Mouse (Mus musculus): ENCODE data around the gene Wdfy4.

- TF ChIP-seq CTCF (IDR thresholded peaks at IDR 0.05; ENCODE audit: extremely low read depth, insufficient read depth, insufficient read length, insufficient replicate concordance) = no peak
- no peak for TF ChIP-seq POLR2A (IDR thresholded peaks at IDR 0.05; ENCODE audit: low read depth, low read length)
These were observed 50.1 kb downstream of the Wdfy4 start for GRCm38 (mm10) chr14:33135170-33135569.
